Mouse (Mus musculus) adrenal gland, postnatal 4 days (tissue): Measurements from ENCODE around the gene Gm49450. TPM values are rescaled to one million over a fixed set of nuclear protein-coding genes. Genes with fewer than 3 reads are reported as not detected.
"Not testable (repeated sequence)": the region's sequence is repeated elsewhere in the genome, so short reads cannot be mapped to it uniquely, and the experiment has no call there.

Source experiments
- DNase-seq, 2 experiments: peaks; one replicate each; pipeline ENCODE4 v3.0.0; 2021 to 2022; ENCODE audit warnings: low spot score in 2 of 2, mixed read lengths in 2 of 2
- total RNA-seq, 2 experiments: library from RNA; stranded (reverse); gene quantifications; 2 replicates each; pipeline ENCODE4 v1.2.3; 2021

Gm49450 gene
- total RNA-seq, 2 experiments from 2014 or later, result not detected

DNA sequence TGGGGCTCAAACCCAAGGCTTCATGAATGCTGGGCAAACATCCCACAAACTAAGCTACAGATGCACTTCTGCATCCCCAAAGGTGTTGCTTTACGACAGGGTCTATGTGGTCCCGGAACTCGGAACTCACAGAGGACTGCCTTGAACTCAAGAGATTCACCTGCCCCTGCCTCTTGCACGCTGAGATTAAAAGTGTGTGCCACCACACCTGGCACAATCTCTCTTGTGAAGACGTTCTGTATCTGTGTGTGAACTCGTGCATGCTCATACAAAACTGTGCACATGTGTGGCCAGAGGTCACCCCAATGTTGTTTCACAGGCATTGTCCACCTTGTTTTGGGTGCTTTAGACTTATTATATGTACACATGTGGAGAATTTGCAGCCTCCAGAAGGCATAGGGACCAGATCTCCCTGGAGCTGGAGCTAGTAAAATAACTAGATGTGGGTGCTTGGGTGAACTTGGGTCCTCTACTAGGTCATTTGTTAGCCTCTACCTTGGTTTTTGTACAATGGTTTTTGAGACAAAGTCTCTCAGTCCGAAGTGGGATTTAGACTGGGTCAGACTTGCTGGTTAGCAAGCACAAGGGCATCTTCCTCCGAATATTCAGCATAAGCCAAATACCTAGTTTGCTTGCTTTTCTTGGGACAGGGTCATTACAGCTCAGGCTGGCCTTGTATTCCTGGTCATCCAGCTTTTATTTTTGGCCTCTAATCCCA is 23.2 kb downstream of the Gm49450 start:
- DNase-seq, result no peak

DNA sequence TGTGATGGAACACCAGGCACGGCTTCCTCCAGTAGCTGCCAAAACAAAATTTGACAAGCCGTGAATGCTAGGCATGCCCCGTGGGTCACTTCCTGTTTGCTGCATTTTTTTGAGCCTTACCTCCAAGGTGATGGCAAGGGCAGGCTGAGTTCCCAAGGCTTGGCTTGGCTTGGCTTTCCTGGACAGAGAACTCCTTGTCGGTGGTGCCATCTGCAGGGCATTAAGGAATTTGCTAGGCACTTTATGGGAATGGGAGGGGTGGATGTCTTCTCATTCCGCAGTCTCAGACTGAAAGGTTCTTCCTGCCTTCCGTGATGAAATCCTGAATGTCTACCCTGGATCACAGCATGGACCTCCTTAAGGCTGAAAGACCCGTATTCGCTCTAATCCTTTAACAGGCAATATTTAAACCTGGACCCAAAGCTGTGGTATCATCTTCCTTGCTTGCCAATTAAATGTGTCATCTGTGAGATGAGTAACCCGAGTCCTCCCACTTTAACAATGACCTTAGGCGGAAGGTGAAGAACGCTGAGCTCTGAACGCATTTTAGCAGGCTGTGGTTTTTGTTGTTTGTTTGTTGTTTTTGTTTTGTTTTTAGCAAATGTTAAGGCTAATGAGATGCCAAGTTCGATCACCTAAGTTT is 24.6 kb downstream of the Gm49450 start:
- peak in 1 of 2 experiments; percentile 26 for DNase-seq

DNA sequence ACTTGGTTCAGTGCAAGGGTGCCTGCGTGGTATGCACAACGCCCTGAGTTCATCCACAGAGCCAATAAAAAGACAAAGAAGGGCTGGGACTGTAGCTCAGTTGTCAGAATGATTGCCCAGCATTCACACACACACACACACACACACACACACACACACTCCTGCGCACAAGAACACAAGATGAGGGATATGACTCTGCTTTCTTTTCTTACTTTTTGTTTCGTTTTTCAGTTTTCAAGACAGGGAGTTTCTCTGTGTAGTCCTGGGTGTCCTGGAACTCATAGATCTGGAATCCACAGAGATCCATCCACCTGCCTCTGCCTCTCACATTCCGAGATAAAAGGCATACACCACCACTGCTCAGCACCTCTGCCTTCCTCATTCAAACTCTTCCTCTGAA is 25.8 kb downstream of the Gm49450 start:
- DNase-seq, result no peak

DNA sequence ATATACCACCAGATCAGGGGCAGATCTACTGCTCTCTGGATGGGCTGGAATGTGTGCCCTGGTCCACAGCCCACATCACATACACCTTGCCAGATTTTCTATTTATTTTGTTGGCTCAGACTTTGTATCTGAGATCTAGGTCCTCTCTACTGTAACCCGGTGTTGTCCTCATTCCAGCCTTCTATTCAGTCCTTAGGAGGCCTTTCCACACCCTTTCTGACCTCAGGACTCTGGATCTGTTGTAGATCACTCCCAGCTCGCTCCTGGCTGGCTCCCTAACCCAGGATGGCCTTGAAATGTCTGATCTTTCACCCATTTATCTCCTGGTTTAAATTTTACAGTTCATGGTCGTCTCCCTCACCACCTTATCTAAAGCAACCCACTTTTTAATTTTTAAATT is 28.7 kb downstream of the Gm49450 start:
- no peak for DNase-seq

DNA sequence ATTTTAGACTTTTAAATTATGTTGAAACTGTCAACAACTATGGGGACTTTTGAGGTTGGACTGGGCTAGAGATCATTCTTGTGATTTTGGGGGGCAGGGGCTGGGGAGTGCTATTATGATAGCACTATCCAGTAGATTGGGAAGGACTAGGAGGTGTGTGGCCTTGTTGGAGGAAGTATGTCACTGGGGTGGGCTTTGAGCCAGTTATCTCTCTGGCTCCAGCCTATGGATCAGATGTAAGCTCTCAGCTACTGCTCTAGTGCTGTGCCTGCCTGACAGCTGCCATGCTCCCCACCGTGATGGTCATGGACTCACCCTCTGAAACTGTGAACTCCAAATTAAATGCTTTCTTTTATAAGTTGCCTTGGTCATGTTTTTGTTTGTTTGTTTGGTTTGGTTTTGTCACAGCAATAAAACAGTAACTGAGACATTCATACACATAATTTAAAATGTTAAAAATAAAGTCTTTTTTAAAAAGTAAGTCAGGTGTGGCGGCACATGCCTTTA is 30.3 kb downstream of the Gm49450 start:
- no peak for DNase-seq

DNA sequence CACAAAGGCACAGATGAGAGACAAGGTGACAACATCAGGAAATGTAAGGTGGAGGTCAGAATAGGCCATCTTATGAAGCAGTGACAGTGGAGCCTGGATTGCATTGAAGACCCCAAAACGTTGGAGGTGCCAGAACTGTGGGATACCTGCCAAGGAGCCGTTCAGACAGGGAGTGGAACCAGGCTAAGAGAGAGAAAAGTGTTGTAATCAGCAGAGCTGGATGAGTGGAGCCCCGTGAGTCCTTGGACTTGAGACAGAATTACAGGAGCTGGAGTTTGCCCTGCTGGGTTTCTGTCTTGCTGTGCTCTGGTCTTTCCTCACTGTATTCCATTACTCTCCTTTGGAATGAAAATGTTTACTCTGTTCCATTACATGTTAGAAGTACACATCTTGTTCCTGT is 30.8 kb downstream of the Gm49450 start:
- no peak for DNase-seq

DNA sequence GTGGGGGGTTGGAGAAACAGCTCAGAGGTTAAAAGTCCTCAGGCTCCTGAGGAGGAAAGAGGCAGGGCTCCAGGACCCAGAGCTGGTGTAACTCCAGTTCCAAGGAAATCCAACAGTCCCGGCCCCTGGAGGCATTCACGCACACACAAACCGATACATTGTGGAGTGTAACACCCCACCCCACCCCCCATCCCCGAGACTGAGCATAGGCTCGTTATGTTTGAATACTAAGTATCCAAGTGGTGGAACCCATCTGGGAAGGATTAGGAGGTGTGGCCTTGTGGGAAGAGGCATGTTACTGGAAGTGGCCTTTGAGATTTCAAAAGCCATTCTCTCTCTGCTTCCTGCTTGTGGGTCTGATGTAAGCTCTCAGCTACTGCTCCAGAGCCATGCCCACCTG is 31.8 kb downstream of the Gm49450 start:
- no peak for DNase-seq

DNA sequence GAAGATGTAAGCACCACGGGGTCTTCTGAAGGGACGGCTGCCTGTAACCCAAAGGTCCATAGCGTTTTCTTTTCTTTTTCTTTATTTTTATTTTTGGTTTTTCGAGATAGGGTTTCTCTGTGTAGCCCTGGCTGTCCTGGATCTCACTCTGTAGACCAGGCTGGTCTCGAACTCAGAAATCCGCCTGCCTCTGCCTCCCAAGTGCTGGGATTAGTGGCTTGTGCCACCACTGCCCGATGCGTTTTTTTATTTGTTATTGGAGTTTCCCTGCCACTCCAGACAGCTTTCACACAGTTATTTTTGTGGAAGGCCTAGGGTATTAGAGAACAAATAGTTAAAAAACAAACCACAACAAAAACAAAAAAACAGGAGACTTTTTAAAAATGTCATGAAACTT is 34.9 kb downstream of the Gm49450 start:
- not testable (repeated sequence) for DNase-seq

DNA sequence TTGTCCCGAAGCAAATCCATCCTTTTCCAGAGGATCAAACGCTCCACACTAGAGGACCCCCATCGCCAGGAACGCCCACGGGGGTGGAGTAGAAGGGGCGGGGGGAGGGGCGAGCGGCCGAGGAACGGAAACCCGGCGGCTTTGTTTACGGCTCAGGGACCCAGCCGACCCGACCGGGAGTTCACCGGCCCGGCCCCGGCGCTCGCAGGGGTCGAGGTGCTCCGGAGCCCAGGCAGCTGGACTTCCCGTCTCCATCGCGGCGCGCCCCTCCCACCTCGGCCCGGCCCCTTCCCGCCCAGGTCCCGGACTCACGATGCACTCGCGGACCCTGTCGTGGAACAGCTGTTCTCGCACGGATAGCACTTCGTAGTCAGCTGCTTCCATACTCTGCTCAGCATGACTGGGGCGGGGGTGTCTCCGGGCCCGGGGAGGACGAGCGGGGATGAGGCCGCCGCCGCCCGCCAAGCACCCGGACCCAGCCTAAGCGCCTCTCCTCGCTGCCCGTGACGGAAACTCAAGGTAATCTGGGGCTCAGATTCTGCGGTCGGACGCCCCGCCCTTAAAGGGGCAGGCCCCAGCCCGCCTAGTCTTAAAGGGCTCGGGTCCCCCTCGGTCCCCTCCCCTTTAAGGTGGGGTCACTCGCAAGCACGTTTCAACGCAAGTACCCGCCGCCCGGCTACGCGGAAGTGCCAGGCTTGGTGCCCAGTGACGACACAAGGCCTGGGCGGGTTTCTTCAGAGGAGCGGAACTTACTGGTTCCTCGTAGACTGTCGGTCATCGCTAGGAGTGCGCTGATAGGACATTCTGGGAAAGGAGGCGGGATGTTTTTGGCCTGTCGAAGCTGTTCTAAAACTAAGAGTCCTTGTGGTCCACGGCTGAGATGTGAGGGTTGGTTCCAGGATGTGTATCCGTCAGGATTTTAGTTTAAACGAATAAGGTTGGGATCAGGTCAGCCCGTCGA is 35.5 kb downstream of the Gm49450 start, which contains the start of gene Lmbr1l:
TSS of gene Lmbr1l (minus strand) at position 694 of the 961 bp plus-strand sequence.
- DNase-seq, result peak; percentile 81 to 97

DNA sequence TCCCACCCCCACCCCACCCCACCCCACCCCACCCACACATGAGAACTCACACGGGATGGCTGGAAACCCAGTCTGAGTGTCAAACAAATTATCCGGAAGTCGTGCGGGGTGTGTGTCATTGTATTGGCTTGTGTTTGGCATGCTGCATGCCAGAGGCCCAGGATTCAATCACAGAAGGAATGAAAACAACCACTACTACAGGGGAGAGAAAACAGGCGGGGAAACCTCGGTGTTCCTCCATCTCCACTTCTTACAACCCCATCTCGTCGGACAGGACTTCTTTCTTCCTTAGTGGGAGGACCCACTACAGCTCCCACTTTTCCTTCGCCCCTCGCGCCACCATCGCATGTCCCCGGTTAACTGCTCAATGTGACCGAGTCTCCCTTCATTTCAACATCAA is 36.3 kb downstream of the Gm49450 start:
- no peak for DNase-seq

DNA sequence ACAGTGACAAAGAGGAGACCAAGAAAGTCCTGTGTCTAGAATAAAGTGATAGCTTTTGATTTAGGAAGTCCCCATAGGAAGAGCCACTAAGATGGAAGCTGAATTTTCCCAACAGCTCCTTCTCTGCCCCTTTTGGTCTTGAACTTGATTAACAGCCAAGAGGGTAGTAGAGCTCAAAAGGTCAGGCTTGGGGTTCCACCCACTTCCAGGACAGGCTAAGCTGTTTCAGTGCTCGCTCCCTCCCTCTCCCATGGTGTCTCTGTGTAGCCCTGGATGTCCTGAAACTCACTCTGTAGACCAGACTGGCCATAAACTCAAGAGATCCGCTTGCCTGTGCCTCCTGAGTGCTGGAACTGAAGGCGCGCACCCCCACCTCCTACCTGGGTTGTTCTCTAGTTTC is 37.3 kb downstream of the Gm49450 start:
- no peak for DNase-seq

DNA sequence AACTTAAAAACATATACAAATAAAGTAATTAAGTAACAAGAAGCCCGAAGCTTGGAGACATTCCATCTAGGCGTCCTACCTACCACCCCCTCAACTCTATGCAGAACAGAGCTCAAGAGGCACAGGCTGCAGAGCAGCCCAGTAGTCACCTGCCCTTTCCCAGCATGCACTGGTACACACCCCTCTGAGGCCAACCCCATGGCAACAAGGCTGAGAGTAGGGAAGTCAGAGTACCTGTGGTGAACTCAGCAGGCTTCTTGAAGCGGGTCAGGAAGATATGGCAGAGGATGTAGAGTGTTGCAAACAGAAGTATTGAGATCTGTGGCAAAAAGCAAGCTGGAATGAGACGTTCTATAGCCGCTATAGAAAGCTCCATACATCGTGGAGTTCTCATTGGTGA is 38.4 kb downstream of the Gm49450 start:
- no peak for DNase-seq

DNA sequence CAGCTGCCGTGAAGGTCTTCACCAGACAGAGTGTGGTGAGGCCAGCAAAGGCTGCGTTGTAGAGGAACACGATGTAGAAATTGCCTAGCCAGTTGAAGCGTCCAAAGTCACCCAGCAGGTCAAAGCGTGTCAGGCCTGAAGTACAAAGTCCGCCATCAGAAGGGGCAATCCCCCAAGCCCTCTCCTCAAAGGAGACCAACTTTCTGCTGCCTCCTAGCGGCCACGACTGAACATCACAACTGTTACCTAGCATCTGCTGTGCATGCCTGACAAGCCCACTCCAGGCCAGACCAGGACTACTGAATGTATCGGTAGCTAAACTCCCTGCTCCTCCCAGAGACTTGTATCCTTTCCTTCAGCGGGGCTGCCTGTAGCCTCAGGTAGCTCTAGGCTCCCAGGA is 48.7 kb downstream of the Gm49450 start:
- DNase-seq, result no peak

DNA sequence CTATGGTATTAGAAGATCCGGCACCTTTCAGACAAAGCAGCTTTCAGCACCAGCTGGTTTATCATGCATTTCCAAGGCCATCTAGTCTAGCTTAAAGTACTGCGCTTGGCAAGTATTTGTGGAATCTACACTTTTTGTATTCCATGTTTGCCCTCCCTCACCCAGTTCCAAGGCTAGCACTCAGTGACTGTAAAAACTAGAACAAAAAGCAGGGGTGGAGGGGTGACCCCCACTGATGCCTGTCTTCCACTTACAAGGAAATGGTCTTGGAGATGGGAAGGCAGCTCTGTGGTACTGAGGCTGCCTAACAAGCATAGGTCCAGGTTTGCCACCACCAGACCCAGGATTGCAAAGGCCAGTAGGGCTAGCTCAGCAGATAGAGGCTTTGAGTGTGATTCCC is 50.8 kb downstream of the Gm49450 start:
- no peak for DNase-seq

DNA sequence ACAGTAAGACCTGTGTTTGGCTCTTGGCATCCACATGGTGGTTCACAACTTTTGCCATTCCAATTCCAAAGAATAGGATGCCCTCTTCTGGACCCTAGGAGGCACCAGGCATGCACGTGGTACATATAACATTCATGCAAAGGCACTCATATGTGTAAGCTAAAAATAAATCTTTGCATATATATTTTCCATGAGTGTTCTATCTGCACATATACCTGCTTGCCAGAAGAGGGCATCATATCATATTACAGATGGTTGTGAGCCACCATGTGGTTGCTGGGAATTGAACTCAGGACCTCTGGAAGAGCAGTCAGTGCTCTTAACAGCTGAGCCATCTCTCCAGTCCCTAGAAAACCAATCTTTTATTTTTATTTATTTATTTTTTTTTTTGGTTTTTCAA is 51.8 kb downstream of the Gm49450 start:
- DNase-seq, result no peak

DNA sequence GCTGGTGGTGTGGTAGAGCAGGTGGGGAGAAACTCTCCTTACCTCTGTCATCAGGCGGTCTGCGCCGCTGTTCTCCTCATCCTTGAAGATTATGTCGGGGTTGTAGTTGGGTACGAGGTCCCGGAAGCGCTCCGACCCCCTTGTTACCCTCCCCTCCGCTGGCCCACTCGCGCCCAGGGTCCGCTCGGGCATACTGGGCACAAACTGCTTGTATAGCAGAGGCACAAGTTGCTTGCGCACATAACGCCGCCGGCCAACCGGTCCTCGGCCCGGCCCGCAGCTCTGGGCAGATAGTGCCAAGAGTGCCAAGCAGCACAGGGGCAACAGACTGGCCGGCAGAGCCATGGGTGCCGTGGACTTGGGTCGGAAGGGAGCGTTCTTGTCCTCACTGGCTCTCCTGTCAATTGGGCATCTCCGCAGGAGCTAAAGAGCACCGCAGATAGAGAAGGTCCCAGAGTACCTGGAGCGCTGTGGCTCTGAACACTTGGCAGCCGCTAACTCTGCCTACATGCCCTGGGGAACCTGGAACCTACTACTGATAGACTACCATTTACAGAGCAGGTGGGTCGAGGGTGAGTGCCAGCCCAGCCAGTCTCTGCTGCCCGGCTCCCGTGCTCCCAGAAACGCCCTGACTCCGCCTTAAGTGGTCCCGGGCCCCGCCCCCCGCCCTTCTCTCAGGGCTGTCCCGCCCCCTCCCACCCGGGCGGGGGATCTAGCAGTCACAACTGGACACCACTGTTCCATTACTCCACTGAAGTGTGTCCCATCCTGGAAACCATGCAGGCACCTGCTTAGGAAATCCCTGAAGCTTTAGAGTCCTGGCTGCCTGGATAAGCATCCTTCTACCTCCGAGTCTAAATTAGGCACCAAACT is 55.2 kb downstream of the Gm49450 start, which contains the start of gene Dhh:
TSS of gene Dhh (minus strand) at position 613 of the 873 bp plus-strand sequence.
- no peak for DNase-seq

DNA sequence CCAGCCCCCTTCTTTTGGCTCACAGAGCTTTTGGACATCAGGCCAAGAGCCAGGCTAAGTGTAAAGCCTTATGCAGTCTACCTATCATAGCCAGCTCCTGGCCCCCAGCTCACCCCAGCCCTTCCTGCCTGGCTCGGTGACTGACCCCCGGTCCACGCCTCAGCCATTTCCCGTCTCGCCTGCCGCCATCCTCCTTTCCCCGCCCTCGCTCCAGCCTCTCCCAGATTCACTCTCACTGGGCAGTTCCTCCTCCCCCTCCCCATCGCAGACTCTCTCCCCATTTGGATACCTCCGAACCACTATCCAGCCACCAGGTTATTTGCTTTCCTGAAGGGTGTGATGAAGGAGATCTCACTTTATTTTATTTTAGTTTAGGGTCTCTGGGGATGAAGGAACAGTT is 55.9 kb downstream of the Gm49450 start:
- no peak for DNase-seq

DNA sequence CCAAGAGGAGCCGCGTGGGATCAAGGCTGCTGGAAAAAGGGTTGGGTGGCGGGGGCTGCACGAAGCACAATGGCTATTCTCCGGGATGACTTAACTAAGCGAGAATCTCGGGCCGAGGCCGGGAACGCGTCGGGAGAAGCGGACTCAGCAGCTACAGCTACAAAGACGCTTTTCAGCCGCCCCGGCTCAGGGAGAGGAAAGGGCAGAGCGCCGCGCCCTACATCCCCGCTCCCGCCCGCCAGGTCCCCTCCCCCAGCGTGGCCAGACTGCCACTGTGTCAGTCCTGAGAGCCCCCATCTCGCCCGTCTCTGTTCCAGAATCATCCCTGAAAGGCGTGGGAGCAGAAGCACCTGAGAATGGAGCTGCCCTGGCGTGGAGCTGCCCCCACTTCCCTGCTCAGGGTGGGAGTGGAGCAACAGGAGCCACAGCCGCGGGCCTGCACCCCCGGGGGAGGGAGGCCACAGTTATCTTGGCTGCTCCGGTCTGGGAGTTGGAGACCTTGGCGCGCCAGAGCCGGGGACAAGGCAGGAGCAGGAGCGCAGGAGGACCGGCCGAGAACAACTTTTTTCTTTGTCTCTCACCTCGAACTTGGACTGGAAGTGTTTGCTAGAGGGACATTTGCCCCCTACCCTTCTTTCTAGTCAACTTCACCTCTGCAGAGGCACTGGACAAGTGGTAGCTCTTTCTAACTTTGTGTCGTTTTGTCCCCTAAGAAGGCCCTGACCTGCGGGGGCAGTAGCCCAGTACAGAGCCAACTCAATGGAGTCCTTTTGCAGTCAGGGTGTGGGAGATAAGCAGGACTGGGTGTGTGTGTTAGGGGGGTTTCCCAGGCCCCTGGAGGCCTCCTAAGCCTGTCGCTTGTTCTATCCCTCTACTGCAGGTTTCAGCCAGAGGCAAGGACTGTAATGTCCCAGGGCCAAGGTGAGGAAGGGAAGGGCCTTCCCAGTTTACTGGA is 57.4 kb downstream of the Gm49450 start:
- no peak for DNase-seq
